Mouse (Mus musculus) C2C12 (cell line): ENCODE measurements at regions not wholly inside any gene's neighbourhood (a gene's known extent, or its start where the extent isn't known, plus 50 kb on each side); places are given as distances from the start of the nearest gene placed in this dataset.

Experiments
- H3K27me3 ChIP-seq: one replicate; pipeline ENCODE4 v1.6.1; 2011; ENCODE audit not compliant: control insufficient read depth, insufficient read depth, insufficient read length
- H3K36me3 ChIP-seq: one replicate; pipeline ENCODE4 v1.6.1; 2011; ENCODE audit not compliant: control insufficient read depth, insufficient read depth
- H3K4me3 ChIP-seq: one replicate; pipeline ENCODE4 v1.5.1; 2011; ENCODE audit warnings: mild to moderate bottlenecking, control low read depth; ENCODE audit not compliant: poor library complexity, insufficient read depth, severe bottlenecking
- H3K79me2 ChIP-seq: one replicate; pipeline ENCODE4 v1.6.1; 2011; ENCODE audit not compliant: control insufficient read depth, insufficient read depth
- H3K79me3 ChIP-seq: one replicate; pipeline ENCODE4 v1.6.1; 2011; ENCODE audit warnings: low read depth, control low read depth
- H3ac ChIP-seq: one replicate; pipeline ENCODE3; 2011; ENCODE audit warnings: low read depth; ENCODE audit not compliant: control insufficient read depth, insufficient read length
- CEBPB ChIP-seq: IDR thresholded peaks from one replicate; pipeline ENCODE4 v1.6.1; 2011; ENCODE audit warnings: low read depth, mild to moderate bottlenecking, control low read depth, moderate library complexity
- CTCF ChIP-seq: IDR thresholded peaks from one replicate; pipeline ENCODE4 v1.5.1; 2011; ENCODE audit not compliant: control insufficient read depth, insufficient read depth, insufficient read length
- FOSL1 ChIP-seq: IDR thresholded peaks from one replicate; pipeline ENCODE4 v1.8.0; 2011; ENCODE audit warnings: mild to moderate bottlenecking, low read length; ENCODE audit not compliant: poor library complexity, insufficient read depth, severe bottlenecking
- MAX ChIP-seq: IDR thresholded peaks from one replicate; pipeline ENCODE4 v1.6.1; 2011; ENCODE audit warnings: mild to moderate bottlenecking, control low read depth
- MYOD1 ChIP-seq: IDR thresholded peaks from one replicate; pipeline ENCODE4 v1.6.1; 2011; ENCODE audit warnings: low read depth; ENCODE audit not compliant: control insufficient read depth, insufficient read length
- MYOG ChIP-seq: IDR thresholded peaks from one replicate; pipeline ENCODE4 v1.6.1; 2011; ENCODE audit not compliant: control insufficient read depth, insufficient read length; ENCODE audit errors: extremely low read depth
- USF1 ChIP-seq: IDR thresholded peaks from one replicate; pipeline ENCODE4 v1.6.1; 2011; ENCODE audit warnings: low read depth, mild to moderate bottlenecking, control low read depth, moderate library complexity

DNA sequence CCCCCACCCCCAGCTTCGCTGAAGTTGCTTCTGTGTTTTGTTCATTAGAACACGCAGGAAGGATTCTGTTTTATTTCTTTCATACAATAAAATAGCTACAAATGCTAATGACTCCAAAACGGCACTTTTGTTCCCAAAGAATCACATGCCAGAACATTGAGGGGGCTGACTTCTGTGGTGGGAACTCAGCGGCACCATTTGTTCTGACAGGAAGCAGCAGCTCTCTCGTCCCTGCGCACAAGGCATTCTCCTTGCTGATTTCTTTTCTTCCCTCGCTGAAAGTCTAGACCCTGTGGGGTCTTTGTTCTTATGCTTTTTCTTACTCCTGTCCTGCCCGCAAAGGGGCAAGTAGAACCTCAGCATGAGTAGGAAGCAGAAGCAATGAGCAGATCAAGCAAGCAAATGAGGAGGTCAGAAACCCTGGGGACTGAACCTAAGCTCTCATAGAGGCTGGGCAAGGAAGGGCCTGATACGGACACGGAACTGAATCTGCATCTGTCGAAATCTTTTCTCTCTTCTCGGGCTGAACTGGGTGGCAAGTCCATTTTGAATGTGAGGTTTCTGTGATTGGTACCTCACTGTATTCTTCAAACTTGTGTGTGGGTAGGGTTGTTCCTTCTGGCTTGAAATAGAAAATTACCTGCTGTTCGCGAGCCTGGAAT, 256.5 kb downstream of the Tmsb4x start:
- TF ChIP-seq CEBPB (no peak), MYOD1 (no peak), USF1 (no peak)
- Histone ChIP-seq H3ac (no peak overlapping the region), H3K4me3 (no peak overlapping the region), H3K79me3 (no peaks in the 10 kb centered on the region), H3K36me3 (no peaks in the 10 kb centered on the region), H3K79me2 (no peaks in the 10 kb centered on the region), H3K27me3 (no peaks in the 10 kb centered on the region)

DNA sequence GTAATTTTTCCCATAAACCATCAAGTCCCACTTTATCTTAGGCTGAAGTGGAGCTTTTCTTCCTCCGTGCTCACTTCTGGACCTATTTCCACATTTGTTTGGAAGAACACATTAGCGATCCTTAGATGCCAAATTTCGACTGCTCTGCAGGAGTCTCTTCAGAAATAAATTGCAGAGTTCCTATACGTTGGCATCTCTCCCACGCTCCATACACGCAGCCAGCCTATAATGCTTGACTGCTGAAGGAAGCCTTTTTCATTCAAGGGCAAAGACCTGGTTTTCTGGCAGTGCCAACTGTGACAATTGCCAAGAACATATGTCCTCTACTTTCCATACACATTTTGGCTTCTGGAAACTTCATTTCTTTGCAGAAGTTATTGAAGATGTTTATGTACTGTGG, 258.1 kb downstream of the Tmsb4x start:
- H3K4me3 ChIP-seq: no peak overlapping the region
- H3K36me3 ChIP-seq: no peaks in the 10 kb centered on the region
- H3ac ChIP-seq: no peak overlapping the region
- no peaks in the 10 kb centered on the region for H3K27me3 ChIP-seq
- H3K79me3 ChIP-seq: no peaks in the 10 kb centered on the region
- TF ChIP-seq FOSL1 (no peak), MYOD1 (no peak), MYOG (no peak), USF1 (no peak), CTCF (no peak), MAX (no peak), CEBPB (no peak)
- H3K79me2 ChIP-seq: no peaks in the 10 kb centered on the region

DNA sequence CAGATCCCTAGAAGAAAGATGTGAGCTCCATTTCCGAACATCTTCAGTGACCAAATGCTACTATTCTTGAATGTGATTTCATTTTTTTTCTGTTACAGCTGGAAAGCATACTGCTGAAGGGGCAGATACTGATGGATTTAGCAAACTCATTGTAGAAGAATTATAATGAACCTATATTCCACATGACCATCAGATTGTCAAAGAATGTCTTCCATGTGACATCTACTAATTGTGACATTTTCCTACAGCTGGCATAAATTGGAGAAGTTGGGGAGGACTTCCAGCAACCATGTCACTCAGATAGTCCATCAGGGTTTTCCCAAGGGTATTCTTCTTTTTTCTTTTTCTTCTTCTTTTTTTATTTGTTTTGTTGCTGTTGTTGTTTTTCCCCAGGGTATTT, 263.2 kb downstream of the Tmsb4x start:
- Histone ChIP-seq H3ac (no peak overlapping the region), H3K4me3 (no peak overlapping the region), H3K27me3 (no peaks in the 10 kb centered on the region), H3K79me3 (no peaks in the 10 kb centered on the region), H3K36me3 (no peaks in the 10 kb centered on the region), H3K79me2 (no peaks in the 10 kb centered on the region)
- TF ChIP-seq CEBPB (no peak), MAX (no peak), FOSL1 (no peak), MYOG (no peak), MYOD1 (no peak), USF1 (no peak)

DNA sequence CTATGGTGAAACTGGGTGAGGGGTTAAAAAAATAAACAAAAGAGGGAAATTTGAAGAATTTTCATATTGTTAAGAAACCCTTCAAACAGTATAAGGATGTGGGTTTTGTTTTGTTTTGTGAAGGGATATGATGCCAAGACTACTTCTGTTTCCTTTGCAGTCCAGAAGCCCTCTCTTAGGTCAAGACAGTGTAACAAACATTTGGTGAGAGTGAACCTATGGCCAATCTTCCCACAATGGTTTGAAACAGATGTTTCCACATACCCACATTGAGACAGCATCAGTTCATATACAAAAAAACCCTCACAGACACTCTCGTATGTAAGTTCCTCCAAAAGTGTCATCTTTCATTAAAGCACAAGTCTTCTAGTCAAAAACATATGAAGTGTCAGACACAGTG, 263.6 kb downstream of the Tmsb4x start:
- no peak overlapping the region for H3ac ChIP-seq
- H3K36me3 ChIP-seq: no peaks in the 10 kb centered on the region
- H3K4me3 ChIP-seq: no peak overlapping the region
- no peak for TF ChIP-seq MYOD1
- no peak for TF ChIP-seq MAX
- TF ChIP-seq CTCF: no peak
- TF ChIP-seq USF1: no peak
- TF ChIP-seq FOSL1: no peak
- no peak for TF ChIP-seq MYOG
- no peak for TF ChIP-seq CEBPB
- H3K79me2 ChIP-seq: no peaks in the 10 kb centered on the region
- no peaks in the 10 kb centered on the region for H3K79me3 ChIP-seq
- H3K27me3 ChIP-seq: no peaks in the 10 kb centered on the region

DNA sequence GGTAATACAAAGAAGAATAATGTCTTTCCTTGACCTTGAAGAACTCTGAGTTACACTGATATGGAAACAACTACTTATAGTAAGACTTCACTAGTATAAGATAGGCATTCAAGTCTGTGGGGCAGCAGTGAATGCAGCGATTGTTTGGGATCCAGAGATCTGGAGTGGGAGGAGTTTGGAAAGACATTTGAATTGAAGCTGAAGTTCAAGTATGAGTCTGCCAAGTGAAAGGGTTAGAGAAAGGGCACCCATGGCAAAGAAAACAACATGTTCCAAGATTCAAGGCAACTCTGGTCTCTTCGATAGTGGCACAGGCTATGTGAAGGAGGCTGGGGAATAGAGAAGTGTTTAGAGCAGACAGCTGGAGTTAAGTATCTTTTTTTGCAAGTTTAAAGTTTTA, 275.3 kb downstream of the Tmsb4x start:
- Histone ChIP-seq H3K27me3 (no peaks in the 10 kb centered on the region), H3K79me2 (no peaks in the 10 kb centered on the region), H3K4me3 (no peak overlapping the region), H3K79me3 (no peaks in the 10 kb centered on the region), H3ac (no peak overlapping the region), H3K36me3 (no peaks in the 10 kb centered on the region)
- TF ChIP-seq USF1: no peak
- TF ChIP-seq FOSL1: no peak
- no peak for TF ChIP-seq CTCF
- TF ChIP-seq MYOG: no peak
- TF ChIP-seq CEBPB: no peak
- no peak for TF ChIP-seq MAX

DNA sequence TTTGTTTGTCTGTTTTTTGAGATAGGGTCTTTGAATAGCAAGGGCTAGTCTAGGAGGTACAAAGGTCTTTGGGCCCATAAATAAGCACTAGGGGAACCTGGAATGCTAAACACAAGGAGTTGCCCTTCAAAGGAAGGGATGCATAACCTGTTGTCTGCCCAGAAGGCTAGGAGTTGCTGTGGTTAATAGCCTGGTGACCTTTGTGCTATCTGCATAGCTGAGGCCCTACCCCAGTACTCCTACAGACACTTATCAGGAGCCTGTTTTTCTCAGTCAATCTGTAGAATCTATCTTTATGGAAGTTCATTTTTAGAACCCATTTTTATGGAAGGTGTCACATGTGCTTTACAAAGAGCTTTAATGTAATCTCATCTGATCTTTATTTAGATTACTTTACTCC, 276.6 kb downstream of the Tmsb4x start:
- no peaks in the 10 kb centered on the region for H3K79me2 ChIP-seq
- H3K79me3 ChIP-seq: no peaks in the 10 kb centered on the region
- no peak overlapping the region for H3ac ChIP-seq
- no peaks in the 10 kb centered on the region for H3K36me3 ChIP-seq
- TF ChIP-seq CTCF: no peak
- no peak for TF ChIP-seq MAX
- TF ChIP-seq MYOD1: no peak
- no peak for TF ChIP-seq MYOG
- no peak for TF ChIP-seq USF1
- TF ChIP-seq FOSL1: no peak
- no peak for TF ChIP-seq CEBPB
- H3K27me3 ChIP-seq: no peaks in the 10 kb centered on the region
- no peak overlapping the region for H3K4me3 ChIP-seq
